Mouse (Mus musculus): Measurements from ENCODE around the gene Cdkn2aipnl. TPM values are rescaled to one million over a fixed set of nuclear protein-coding genes. Genes with fewer than 3 reads are reported as not detected.

Cdkn2aipnl gene
- total RNA-seq, 4 experiments from 2014 or later, result 16.9 to 25.6 (median 21.3) TPM

GRCm38 (mm10) chr11:51949155-51949840, 18.2 kb upstream of the Cdkn2aipnl start:
- no peak for DNase-seq

- no peak for DNase-seq
These were observed 17.5 kb upstream of the Cdkn2aipnl start for GRCm38 (mm10) chr11:51949919-51950318.

- no peak for DNase-seq
These were observed 15.5 kb upstream of the Cdkn2aipnl start for GRCm38 (mm10) chr11:51951861-51952420.

- DNase-seq, result no peak
These were observed 11.3 kb upstream of the Cdkn2aipnl start for GRCm38 (mm10) chr11:51956112-51956511.

GRCm38 (mm10) chr11:51957760-51958159, 9.7 kb upstream of the Cdkn2aipnl start:
- no peak for DNase-seq

GRCm38 (mm10) chr11:51959511-51959910, 8.0 kb upstream of the Cdkn2aipnl start:
- DNase-seq, result no peak

- no peak for DNase-seq
These were observed 7.4 kb upstream of the Cdkn2aipnl start for GRCm38 (mm10) chr11:51960061-51960460.

- DNase-seq, result no peak
These were observed 6.4 kb upstream of the Cdkn2aipnl start for GRCm38 (mm10) chr11:51960967-51961471.

GRCm38 (mm10) chr11:51961761-51962160, 5.7 kb upstream of the Cdkn2aipnl start:
- no peak for DNase-seq

- DNase-seq, result no peak
These were observed 5.2 kb upstream of the Cdkn2aipnl start for GRCm38 (mm10) chr11:51962277-51962676.

GRCm38 (mm10) chr11:51966651-51967050, 810 bp upstream of the Cdkn2aipnl start:
- no peak for DNase-seq

- no peak for DNase-seq
These were observed 1.4 kb downstream of the Cdkn2aipnl start for GRCm38 (mm10) chr11:51968896-51969295.

GRCm38 (mm10) chr11:51969511-51969910, 2.0 kb downstream of the Cdkn2aipnl start:
- no peak for DNase-seq

GRCm38 (mm10) chr11:51971644-51972043, 4.2 kb downstream of the Cdkn2aipnl start:
- DNase-seq, result no peak

- peak; percentile 66 for DNase-seq
These were observed 32.3 kb downstream of the Cdkn2aipnl start for GRCm38 (mm10) chr11:51999611-52000289.

GRCm38 (mm10) chr11:52000290-52000962, 33.0 kb downstream of the Cdkn2aipnl start, which contains the start of gene Ube2b:
TSS of gene Ube2b (minus strand) at chr11:52000762.
- peak; percentile 96 for DNase-seq

GRCm38 (mm10) chr11:52001341-52001740, 33.9 kb downstream of the Cdkn2aipnl start:
- no peak for DNase-seq

GRCm38 (mm10) chr11:52001861-52002260, 34.4 kb downstream of the Cdkn2aipnl start:
- no peak for DNase-seq

- no peak for DNase-seq
These were observed 35.5 kb downstream of the Cdkn2aipnl start for GRCm38 (mm10) chr11:52002842-52003504.

GRCm38 (mm10) chr11:52003505-52003771, 36.0 kb downstream of the Cdkn2aipnl start:
- no peak for DNase-seq

- DNase-seq, result peak; percentile 96
These were observed 36.5 kb downstream of the Cdkn2aipnl start, which contains the start of gene Cdkl3 for GRCm38 (mm10) chr11:52003772-52004528. TSS of gene Cdkl3 (plus strand) at chr11:52004221.

- no peak for DNase-seq
These were observed 38.1 kb downstream of the Cdkn2aipnl start for GRCm38 (mm10) chr11:52005586-52005985.
